Comparison of ENCODE assay signal across 10 mouse cellular contexts in the genomic region with DNA sequence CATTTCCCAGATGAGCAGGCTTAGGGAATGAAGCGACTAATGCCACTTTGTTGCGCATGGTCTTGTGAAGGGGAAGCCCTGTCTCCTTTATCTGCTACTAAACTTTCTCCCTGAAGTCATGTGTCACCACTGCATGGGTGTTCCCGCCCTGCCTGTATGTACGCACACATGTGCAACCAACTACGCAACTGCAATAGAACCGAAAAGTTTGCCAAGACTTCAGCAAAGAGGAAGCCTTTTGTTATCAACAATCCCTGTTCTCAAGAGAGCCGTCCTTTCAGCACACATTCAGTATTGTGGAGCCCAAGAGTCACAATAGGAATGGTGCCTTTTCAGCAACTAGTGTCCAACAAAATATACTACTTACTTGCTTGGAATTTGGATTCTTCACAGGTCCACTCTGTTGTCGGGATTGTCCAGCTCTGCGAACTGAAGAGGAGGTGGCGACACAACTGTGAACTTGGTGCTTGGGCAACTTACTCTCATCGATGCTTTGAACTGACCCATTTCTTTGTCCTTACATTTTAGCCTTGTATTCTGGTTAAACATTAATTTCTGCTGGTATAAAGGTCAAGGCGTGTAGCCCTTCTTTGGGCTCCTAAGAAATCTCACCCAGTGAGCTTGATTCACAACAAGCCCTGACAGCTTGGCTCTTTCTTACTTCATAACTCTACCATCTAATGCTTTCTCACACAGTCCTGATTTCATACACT. TPM values are rescaled to one million over a fixed set of nuclear protein-coding genes. Genes with fewer than 3 reads are reported as not detected.
DNase-seq lines count a peak whose midpoint lies in the region; ATAC-seq and TF ChIP-seq lines count a peak whose summit lies in the region.
"Had no signal": no experiment of that assay in that cellular context is flagged by ENCODE, and none has a peak within 500 bp of the region (broad histone marks: within the 10 kb centered on the region; RNA-seq: fewer than 3 reads in every experiment).

A gene (minus strand): TSS at position 500 of the 713 bp plus-strand sequence.

- no peaks in the 10 kb centered on the region for H3K27me3 ChIP-seq in limb, embryonic 11.5 days (ENCODE audit: control insufficient read depth, insufficient read depth, low read length)
- no peaks in the 10 kb centered on the region for H3K27me3 ChIP-seq in limb, embryonic 10.5 days (ENCODE audit: low read depth, poor library complexity, severe bottlenecking)
- H3K27me3 ChIP-seq in heart, postnatal 0 days (ENCODE audit: control insufficient read depth, insufficient read depth, low read length), result no peaks in the 10 kb centered on the region
- H3K27me3 ChIP-seq in liver, embryonic 11.5 days (replicated peaks; ENCODE audit: control insufficient read depth, insufficient read depth, low read length), result no peaks in the 10 kb centered on the region
- H3K27me3 ChIP-seq in stomach, embryonic 16.5 days (ENCODE audit: control insufficient read depth, insufficient read depth, low read length), result no peaks in the 10 kb centered on the region
- H3K27me3 ChIP-seq: Patski had no signal

- H3K9me3 ChIP-seq in limb, embryonic 11.5 days (ENCODE audit: control insufficient read depth, low read length), result no peaks in the 10 kb centered on the region; the same call in 1 of the 2 replicates
- H3K9me3 ChIP-seq in limb, embryonic 10.5 days (replicated peaks), result no peaks in the 10 kb centered on the region
- no peaks in the 10 kb centered on the region for H3K9me3 ChIP-seq in heart, postnatal 0 days (replicated peaks; ENCODE audit: control insufficient read depth, low read length)
- H3K9me3 ChIP-seq in liver, embryonic 11.5 days (ENCODE audit: control insufficient read depth, low read length), result no peaks in the 10 kb centered on the region
- H3K9me3 ChIP-seq in stomach, embryonic 16.5 days (replicated peaks; ENCODE audit: control insufficient read depth, low read length), result no peaks in the 10 kb centered on the region

- DNase-seq in limb, embryonic 11.5 days (ENCODE audit: low spot score), result no peak
- DNase-seq in limb, embryonic 10.5 days (ENCODE audit: low spot score), result no peak
- DNase-seq in heart, postnatal 0 days (ENCODE audit: low spot score), result peak; percentile 65
- no peak for DNase-seq in liver, embryonic 11.5 days (ENCODE audit: low spot score)
- DNase-seq in left cerebral cortex, adult 18-20 months (ENCODE audit: low spot score in 2 of 2), result no peak
- DNase-seq in urinary bladder, postnatal 10 days (ENCODE audit: low spot score), result no peak

- TF ChIP-seq EP300 in heart, postnatal 0 days (IDR thresholded peaks at IDR 0.05; ENCODE audit: low read depth), result no peak

- H3K9ac ChIP-seq in limb, embryonic 11.5 days (ENCODE audit: low read length), result no peak within 1 kb of the TSS
- H3K9ac ChIP-seq in heart, postnatal 0 days (replicated peaks; ENCODE audit: low read depth, low read length), result no peak within 1 kb of the TSS
- H3K9ac ChIP-seq in liver, embryonic 11.5 days (ENCODE audit: low read depth, low read length), result no peak within 1 kb of the TSS
- peak within 1 kb of the TSS; percentile 31; the same call in 1 of the 2 replicates for H3K9ac ChIP-seq in stomach, embryonic 16.5 days (ENCODE audit: low read length)

- H3K4me3 ChIP-seq in limb, embryonic 11.5 days (ENCODE audit: low read depth, low read length), result no peak within 1 kb of the TSS
- H3K4me3 ChIP-seq in limb, embryonic 10.5 days, result no peak within 1 kb of the TSS
- H3K4me3 ChIP-seq in heart, postnatal 0 days (ENCODE audit: low read depth, low read length), result no peak within 1 kb of the TSS
- H3K4me3 ChIP-seq in liver, embryonic 11.5 days (ENCODE audit: low read depth, low read length), result no peak within 1 kb of the TSS
- peak within 1 kb of the TSS; percentile 33 for H3K4me3 ChIP-seq in stomach, embryonic 16.5 days (replicated peaks; ENCODE audit: low read length)
- H3K4me3 ChIP-seq: erythroblast, embryonic 14.5 days had no signal

- H3K4me2 ChIP-seq in limb, embryonic 11.5 days (ENCODE audit: low read depth, severe bottlenecking), result no peak within 1 kb of the TSS
- H3K4me2 ChIP-seq in heart, postnatal 0 days (ENCODE audit: low read depth, low read length), result no peak within 1 kb of the TSS
- H3K4me2 ChIP-seq in liver, embryonic 11.5 days, result peak within 1 kb of the TSS; percentile 5; the same call in 1 of the 2 replicates
- H3K4me2 ChIP-seq in stomach, embryonic 16.5 days (ENCODE audit: low read depth, low read length), result peak within 1 kb of the TSS; percentile 36

- H3K27ac ChIP-seq in limb, embryonic 11.5 days (replicated peaks; ENCODE audit: low read depth, low read length), result no peak within 1 kb of the TSS
- H3K27ac ChIP-seq in limb, embryonic 10.5 days, result no peak within 1 kb of the TSS
- 0 out of 2 replicates have a peak within 1 kb of the TSS, but pooled peaks have one; percentile 39 for H3K27ac ChIP-seq in heart, postnatal 0 days (ENCODE audit: low read depth)
- no peak within 1 kb of the TSS for H3K27ac ChIP-seq in liver, embryonic 11.5 days (ENCODE audit: low read depth, low read length)
- H3K27ac ChIP-seq in stomach, embryonic 16.5 days (ENCODE audit: low read length), result peak within 1 kb of the TSS; percentile 80

- no peaks in the 10 kb centered on the region for H3K4me1 ChIP-seq in limb, embryonic 11.5 days (ENCODE audit: control insufficient read depth, insufficient read depth, low read length)
- no peaks in the 10 kb centered on the region for H3K4me1 ChIP-seq in limb, embryonic 10.5 days
- H3K4me1 ChIP-seq in heart, postnatal 0 days (ENCODE audit: control insufficient read depth, insufficient read depth), result peaks cover 11% of the 10 kb centered on the region; the same call in 1 of the 2 replicates
- peaks cover 3% of the 10 kb centered on the region for H3K4me1 ChIP-seq in liver, embryonic 11.5 days (replicated peaks; ENCODE audit: control insufficient read depth, insufficient read depth, low read length)
- peaks cover 7% of the 10 kb centered on the region for H3K4me1 ChIP-seq in stomach, embryonic 16.5 days (ENCODE audit: control insufficient read depth, insufficient read depth, low read length)

- no peak for TF ChIP-seq CTCF in heart, postnatal 0 days (IDR thresholded peaks at IDR 0.05; ENCODE audit: low read depth)

- ATAC-seq in limb, embryonic 11.5 days (ENCODE audit: insufficient number of reproducible peaks, low FRiP score, low TSS enrichment, low read depth), result no peak
- ATAC-seq in heart, postnatal 0 days (ENCODE audit: insufficient read depth, low read depth), result no peak; the same call in 1 of the 2 replicates
- ATAC-seq in liver, embryonic 11.5 days (replicated peaks; ENCODE audit: low FRiP score), result no peak
- ATAC-seq in stomach, embryonic 16.5 days (ENCODE audit: insufficient read depth, low FRiP score), result peak; percentile 71
- ATAC-seq in erythroblast, adult 5-6 weeks (replicated peaks; ENCODE audit: low FRiP score, poor library complexity, severe bottlenecking), result no peak
- ATAC-seq: Patski had no signal

- 92% methylated on average over 12 of the region's 12 CpGs for WGBS in limb, embryonic 11.5 days
- WGBS in limb, embryonic 10.5 days, result 93% methylated on average over 12 of the region's 12 CpGs
- WGBS in heart, postnatal 0 days, result 67% methylated on average over 12 of the region's 12 CpGs
- WGBS in liver, embryonic 11.5 days, result 76% methylated on average over 12 of the region's 12 CpGs
- WGBS in stomach, embryonic 16.5 days, result 60% methylated on average over 12 of the region's 12 CpGs

- no peaks in the 10 kb centered on the region for H3K36me3 ChIP-seq in limb, embryonic 11.5 days (ENCODE audit: control insufficient read depth, insufficient read depth, low read length)
- H3K36me3 ChIP-seq in limb, embryonic 10.5 days, result no peaks in the 10 kb centered on the region
- H3K36me3 ChIP-seq in heart, postnatal 0 days (replicated peaks; ENCODE audit: control insufficient read depth, insufficient read depth, low read length), result no peaks in the 10 kb centered on the region
- no peaks in the 10 kb centered on the region for H3K36me3 ChIP-seq in liver, embryonic 11.5 days (ENCODE audit: control insufficient read depth, insufficient read depth, low read length)
- no peaks in the 10 kb centered on the region for H3K36me3 ChIP-seq in stomach, embryonic 16.5 days (ENCODE audit: control insufficient read depth, insufficient read depth, low read length)

RNA-seq across cellular contexts. Expression of the gene that starts here (rescaled TPM):
- 9.2 and 10.2 TPM in 2 replicates for polyA plus RNA-seq in limb, embryonic 11.5 days (2014; fragmentation: Nextera tagmentation; extraction: Ambion mirVana)
- 5.5 and 6.2 TPM in 2 replicates for polyA plus RNA-seq in limb, embryonic 10.5 days (2016; fragmentation: Nextera tagmentation; extraction: Ambion mirVana)
- 248 and 309 TPM in 2 replicates for total RNA-seq in heart, postnatal 0 days (2014; rRNA removed; ENCODE audit: low replicate concordance)
- polyA plus RNA-seq in heart, postnatal 0 days (2015; fragmentation: Nextera tagmentation; extraction: Ambion mirVana), result 129 and 140 TPM in 2 replicates
- polyA plus RNA-seq in liver, embryonic 11.5 days (2014; fragmentation: Nextera tagmentation; extraction: Ambion mirVana), result 15.9 and 17.2 TPM in 2 replicates
- polyA plus RNA-seq in stomach, embryonic 16.5 days (2015; fragmentation: Nextera tagmentation; extraction: Ambion mirVana), result 48.7 and 49.1 TPM in 2 replicates
- not detected in 2 replicates for total RNA-seq in erythroblast, adult 5-6 weeks (2015; ENCODE audit: low replicate concordance)
- total RNA-seq in erythroblast, adult 5-6 weeks (2017; ENCODE audit: low replicate concordance), result not detected in 2 replicates
- total RNA-seq in left cerebral cortex, adult 18-20 months (2021), result 1 to 10 TPM; 3.9 to 4.2 TPM

Comparison
In these comparisons a context has a peak if more than half of its experiments do, and no peak if none do; other contexts are left out.
1. RNA of the gene that starts here (total RNA-seq): 248 to 309 TPM in heart, postnatal 0 days; 3.9 to 4.2 TPM in left cerebral cortex, adult 18-20 months and not detected in erythroblast, adult 5-6 weeks; every median in the first group is over 10 times any median in the second.
2. H3K27ac ChIP-seq: peak in heart, postnatal 0 days (single experiment) and stomach, embryonic 16.5 days (single experiment); none in limb, embryonic 11.5 days (single experiment), limb, embryonic 10.5 days (single experiment) and liver, embryonic 11.5 days (single experiment).
3. H3K4me2 ChIP-seq: peak in liver, embryonic 11.5 days (single experiment) and stomach, embryonic 16.5 days (single experiment); none in limb, embryonic 11.5 days (single experiment) and heart, postnatal 0 days (single experiment).